Mouse (Mus musculus): Measurements from ENCODE around the gene Zfand4. TPM values are rescaled to one million over a fixed set of nuclear protein-coding genes. Genes with fewer than 3 reads are reported as not detected.

The Zfand4 gene
- total and polyA plus RNA-seq, 3 experiments, result 1.7 to 20.8 (median 13.5) TPM

- H3K9me3 ChIP-seq (replicated peaks), result no peaks in the 10 kb centered on the region
- no peaks in the 10 kb centered on the region for H3K27me3 ChIP-seq (ENCODE audit: insufficient read depth, low read length)
- peaks cover 5% of the 10 kb centered on the region for H3K36me3 ChIP-seq (replicated peaks)
- no peak for DNase-seq (ENCODE audit: low spot score)
- no peak overlapping the region for H3K4me3 ChIP-seq (ENCODE audit: low read depth, low read length)
- ATAC-seq (ENCODE audit: extremely low read depth, insufficient number of reproducible peaks, low FRiP score, poor library complexity, severe bottlenecking), result no peak
- H3K4me1 ChIP-seq (ENCODE audit: insufficient read depth, low read depth, low read length), result 0 out of 2 replicates have a peak, but pooled peaks cover 2% of the 10 kb centered on the region
- TF ChIP-seq POLR2AphosphoS5 (IDR thresholded peaks at IDR 0.05; ENCODE audit: insufficient replicate concordance, low read depth, low read length), result no peak
- no peak for TF ChIP-seq GATA2 (IDR thresholded peaks at IDR 0.05; ENCODE audit: borderline replicate concordance, low read depth, low read length)
- no peak for TF ChIP-seq GATA1 (IDR thresholded peaks at IDR 0.05; ENCODE audit: borderline replicate concordance, low read length)
- no peak for TF ChIP-seq TAL1 (conservative IDR thresholded peaks at IDR 0.05; ENCODE audit: low read depth, low read length)
- TF ChIP-seq CTCF (IDR thresholded peaks at IDR 0.05; ENCODE audit: low read depth, low read length), result no peak
These were observed 95.2 kb downstream of the Zfand4 start for GRCm38 (mm10) chr6:116359256-116359655.

DNA sequence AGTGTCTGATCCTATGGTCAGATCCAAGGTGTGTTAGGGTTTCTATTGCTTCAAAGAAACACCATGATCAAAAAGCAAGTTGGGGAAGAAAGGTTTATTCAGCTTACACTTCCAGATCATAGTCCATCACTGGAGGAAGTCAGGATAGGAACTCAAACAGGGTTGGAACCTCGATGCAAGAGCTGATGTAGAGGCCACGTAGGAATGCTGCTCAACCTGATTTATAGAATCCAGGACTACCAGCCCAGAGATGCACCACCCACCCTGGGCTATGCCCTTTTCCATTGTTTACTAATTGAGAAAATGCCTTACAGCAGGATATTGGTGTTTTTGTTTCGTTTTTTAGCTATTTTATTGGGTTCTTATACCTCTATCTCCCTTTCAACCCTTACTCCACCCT is 97.4 kb downstream of the Zfand4 start:
- Histone ChIP-seq H3K27me3 (ENCODE audit: insufficient read depth, low read length) (no peaks in the 10 kb centered on the region), H3K9me3 (replicated peaks) (no peaks in the 10 kb centered on the region), H3K36me3 (replicated peaks) (peaks cover 5% of the 10 kb centered on the region), H3K4me1 (ENCODE audit: insufficient read depth, low read depth, low read length) (0 out of 2 replicates have a peak, but pooled peaks cover 2% of the 10 kb centered on the region), H3K4me3 (ENCODE audit: low read depth, low read length) (no peak overlapping the region)
- DNase-seq (ENCODE audit: low spot score), result no peak
- TF ChIP-seq GATA2 (IDR thresholded peaks at IDR 0.05; ENCODE audit: borderline replicate concordance, low read depth, low read length), result no peak
- no peak for TF ChIP-seq GATA1 (IDR thresholded peaks at IDR 0.05; ENCODE audit: borderline replicate concordance, low read length)
- no peak for TF ChIP-seq POLR2AphosphoS5 (IDR thresholded peaks at IDR 0.05; ENCODE audit: insufficient replicate concordance, low read depth, low read length)
- ATAC-seq (ENCODE audit: extremely low read depth, insufficient number of reproducible peaks, low FRiP score, poor library complexity, severe bottlenecking), result no peak

GRCm38 (mm10) chr6:116361993-116362392 is 98.0 kb downstream of the Zfand4 start:
- Histone ChIP-seq H3K36me3 (replicated peaks) (peaks cover 5% of the 10 kb centered on the region), H3K27me3 (ENCODE audit: insufficient read depth, low read length) (no peaks in the 10 kb centered on the region), H3K4me1 (ENCODE audit: insufficient read depth, low read depth, low read length) (0 out of 2 replicates have a peak, but pooled peaks cover 2% of the 10 kb centered on the region), H3K9me3 (replicated peaks) (no peaks in the 10 kb centered on the region), H3K4me3 (ENCODE audit: low read depth, low read length) (no peak overlapping the region)
- TF ChIP-seq GATA1 (IDR thresholded peaks at IDR 0.05; ENCODE audit: borderline replicate concordance, low read length) (no peak), CTCF (IDR thresholded peaks at IDR 0.05; ENCODE audit: low read depth, low read length) (no peak), GATA2 (IDR thresholded peaks at IDR 0.05; ENCODE audit: borderline replicate concordance, low read depth, low read length) (no peak), POLR2AphosphoS5 (IDR thresholded peaks at IDR 0.05; ENCODE audit: insufficient replicate concordance, low read depth, low read length) (no peak), TAL1 (conservative IDR thresholded peaks at IDR 0.05; ENCODE audit: low read depth, low read length) (no peak)
- ATAC-seq (ENCODE audit: extremely low read depth, insufficient number of reproducible peaks, low FRiP score, poor library complexity, severe bottlenecking) (no peak), DNase-seq (ENCODE audit: low spot score) (no peak)

GRCm38 (mm10) chr6:116367971-116368370 is 103.9 kb downstream of the Zfand4 start:
- Histone ChIP-seq H3K9me3 (replicated peaks) (no peaks in the 10 kb centered on the region), H3K27me3 (ENCODE audit: insufficient read depth, low read length) (no peaks in the 10 kb centered on the region), H3K4me1 (ENCODE audit: insufficient read depth, low read depth, low read length) (peaks cover 12% of the 10 kb centered on the region), H3K36me3 (replicated peaks) (peaks cover 14% of the 10 kb centered on the region), H3K4me3 (ENCODE audit: low read depth, low read length) (no peak overlapping the region)
- TF ChIP-seq CTCF (IDR thresholded peaks at IDR 0.05; ENCODE audit: low read depth, low read length), result no peak
- TF ChIP-seq GATA2 (IDR thresholded peaks at IDR 0.05; ENCODE audit: borderline replicate concordance, low read depth, low read length), result no peak
- no peak for TF ChIP-seq POLR2AphosphoS5 (IDR thresholded peaks at IDR 0.05; ENCODE audit: insufficient replicate concordance, low read depth, low read length)
- TF ChIP-seq TAL1 (conservative IDR thresholded peaks at IDR 0.05; ENCODE audit: low read depth, low read length), result no peak
- no peak for DNase-seq (ENCODE audit: low spot score)
- no peak for ATAC-seq (ENCODE audit: extremely low read depth, insufficient number of reproducible peaks, low FRiP score, poor library complexity, severe bottlenecking)

DNA sequence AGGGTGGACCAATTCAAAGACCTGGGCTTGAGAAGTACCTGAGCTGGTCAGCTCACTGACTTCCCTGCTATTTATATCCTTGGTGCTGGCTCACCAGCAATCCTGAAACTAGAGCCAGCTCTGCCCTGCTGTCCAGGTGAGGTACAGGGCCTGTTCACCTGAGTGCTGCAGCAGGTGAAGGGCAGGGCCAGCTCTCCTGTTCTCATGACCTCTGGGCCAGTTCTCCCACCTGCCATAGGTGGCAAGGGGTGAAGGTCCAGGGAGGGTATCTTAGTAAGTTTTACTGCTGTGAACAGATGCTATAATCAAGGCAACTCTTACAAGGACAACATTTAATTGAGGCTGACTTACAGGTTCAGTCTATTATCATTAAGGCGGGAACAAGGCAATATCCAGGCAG is 105.8 kb downstream of the Zfand4 start:
- DNase-seq (ENCODE audit: low spot score) (no peak), ATAC-seq (ENCODE audit: extremely low read depth, insufficient number of reproducible peaks, low FRiP score, poor library complexity, severe bottlenecking) (no peak)
- Histone ChIP-seq H3K27me3 (ENCODE audit: insufficient read depth, low read length) (no peaks in the 10 kb centered on the region), H3K4me1 (ENCODE audit: insufficient read depth, low read depth, low read length) (peaks cover 16% of the 10 kb centered on the region), H3K9me3 (replicated peaks) (no peaks in the 10 kb centered on the region), H3K36me3 (replicated peaks) (peaks cover 14% of the 10 kb centered on the region), H3K4me3 (ENCODE audit: low read depth, low read length) (no peak overlapping the region)
- no peak for TF ChIP-seq CTCF (IDR thresholded peaks at IDR 0.05; ENCODE audit: low read depth, low read length)
- no peak for TF ChIP-seq GATA1 (IDR thresholded peaks at IDR 0.05; ENCODE audit: borderline replicate concordance, low read length)
- no peak for TF ChIP-seq GATA2 (IDR thresholded peaks at IDR 0.05; ENCODE audit: borderline replicate concordance, low read depth, low read length)
- TF ChIP-seq TAL1 (conservative IDR thresholded peaks at IDR 0.05; ENCODE audit: low read depth, low read length), result no peak
- TF ChIP-seq POLR2AphosphoS5 (IDR thresholded peaks at IDR 0.05; ENCODE audit: insufficient replicate concordance, low read depth, low read length), result no peak

GRCm38 (mm10) chr6:116370216-116370976 is 106.4 kb downstream of the Zfand4 start:
- DNase-seq (ENCODE audit: low spot score), result no peak
- Histone ChIP-seq H3K27me3 (ENCODE audit: insufficient read depth, low read length) (no peaks in the 10 kb centered on the region), H3K9me3 (replicated peaks) (no peaks in the 10 kb centered on the region), H3K36me3 (replicated peaks) (peaks cover 14% of the 10 kb centered on the region), H3K4me3 (ENCODE audit: low read depth, low read length) (no peak overlapping the region), H3K4me1 (ENCODE audit: insufficient read depth, low read depth, low read length) (peaks cover 16% of the 10 kb centered on the region)
- ATAC-seq (ENCODE audit: extremely low read depth, insufficient number of reproducible peaks, low FRiP score, poor library complexity, severe bottlenecking), result no peak
- TF ChIP-seq POLR2AphosphoS5 (IDR thresholded peaks at IDR 0.05; ENCODE audit: insufficient replicate concordance, low read depth, low read length) (no peak), CTCF (IDR thresholded peaks at IDR 0.05; ENCODE audit: low read depth, low read length) (no peak), TAL1 (conservative IDR thresholded peaks at IDR 0.05; ENCODE audit: low read depth, low read length) (no peak), GATA1 (IDR thresholded peaks at IDR 0.05; ENCODE audit: borderline replicate concordance, low read length) (no peak), GATA2 (IDR thresholded peaks at IDR 0.05; ENCODE audit: borderline replicate concordance, low read depth, low read length) (no peak)
